Mouse (Mus musculus): ENCODE measurements around the gene 4930438A08Rik. TPM values are rescaled to one million over a fixed set of nuclear protein-coding genes. Genes with fewer than 3 reads are reported as not detected.
"Not testable (repeated sequence)": the region's sequence is repeated elsewhere in the genome, so short reads cannot be mapped to it uniquely, and the experiment has no call there.

4930438A08Rik gene
- polyA plus RNA-seq, 1 experiment from 2014 or later, result not detected

- H3K9me3 ChIP-seq, result no peaks in the 10 kb centered on the region
- no peak overlapping the region for H3K9ac ChIP-seq (replicated peaks)
- no peak overlapping the region for H3K27ac ChIP-seq (replicated peaks)
- no peaks in the 10 kb centered on the region for H3K36me3 ChIP-seq
- no peak for ATAC-seq (replicated peaks)
- H3K4me1 ChIP-seq, result no peaks in the 10 kb centered on the region
- H3K4me2 ChIP-seq (replicated peaks), result no peak overlapping the region
- 81% methylated on average over 4 of the region's 4 CpGs for WGBS
- H3K27me3 ChIP-seq, result no peaks in the 10 kb centered on the region
- no peak overlapping the region for H3K4me3 ChIP-seq
Observed at GRCm38 (mm10) chr11:58290812-58291211, 16.2 kb downstream of the 4930438A08Rik start.

GRCm38 (mm10) chr11:58292791-58293190, 18.2 kb downstream of the 4930438A08Rik start:
- Histone ChIP-seq H3K36me3 (no peaks in the 10 kb centered on the region), H3K4me1 (no peaks in the 10 kb centered on the region), H3K4me2 (replicated peaks) (no peak overlapping the region), H3K9me3 (no peaks in the 10 kb centered on the region), H3K4me3 (no peak overlapping the region), H3K27me3 (no peaks in the 10 kb centered on the region), H3K9ac (replicated peaks) (no peak overlapping the region), H3K27ac (replicated peaks) (no peak overlapping the region)
- ATAC-seq (replicated peaks), result no peak
- WGBS, result 57% methylated on average over 4 of the region's 4 CpGs

GRCm38 (mm10) chr11:58297396-58297795, 22.8 kb downstream of the 4930438A08Rik start:
- H3K4me3 ChIP-seq, result no peak overlapping the region
- H3K36me3 ChIP-seq, result no peaks in the 10 kb centered on the region
- H3K27ac ChIP-seq (replicated peaks), result no peak overlapping the region
- H3K27me3 ChIP-seq, result no peaks in the 10 kb centered on the region
- no peak overlapping the region for H3K4me2 ChIP-seq (replicated peaks)
- WGBS, result 25% methylated on average over 6 of the region's 6 CpGs
- no peak for ATAC-seq (replicated peaks)
- H3K9ac ChIP-seq (replicated peaks), result no peak overlapping the region
- no peaks in the 10 kb centered on the region for H3K9me3 ChIP-seq
- 0 out of 2 replicates have a peak, but pooled peaks cover 3% of the 10 kb centered on the region for H3K4me1 ChIP-seq

GRCm38 (mm10) chr11:58301057-58301456, 26.5 kb downstream of the 4930438A08Rik start:
- Histone ChIP-seq H3K36me3 (no peaks in the 10 kb centered on the region), H3K27ac (replicated peaks) (peak overlapping the region; percentile 89), H3K4me2 (replicated peaks) (peak overlapping the region; percentile 74), H3K9me3 (no peaks in the 10 kb centered on the region), H3K4me1 (peaks cover 8% of the 10 kb centered on the region), H3K9ac (replicated peaks) (peak overlapping the region; percentile 35), H3K27me3 (no peaks in the 10 kb centered on the region), H3K4me3 (peak overlapping the region; percentile 73)
- 8% methylated on average over 13 of the region's 13 CpGs for WGBS
- ATAC-seq (replicated peaks), result peak; percentile 19

GRCm38 (mm10) chr11:58301837-58302754, 27.5 kb downstream of the 4930438A08Rik start:
- H3K9me3 ChIP-seq, result no peaks in the 10 kb centered on the region
- no peaks in the 10 kb centered on the region for H3K27me3 ChIP-seq
- peak overlapping the region; percentile 74 for H3K4me2 ChIP-seq (replicated peaks)
- H3K9ac ChIP-seq (replicated peaks), result peak overlapping the region; percentile 52
- WGBS, result under 1% methylated on average over 36 of the region's 36 CpGs
- peak overlapping the region; percentile 73 for H3K4me3 ChIP-seq
- ATAC-seq (replicated peaks), result peak; percentile 89
- peaks cover 14% of the 10 kb centered on the region for H3K4me1 ChIP-seq
- H3K27ac ChIP-seq (replicated peaks), result peak overlapping the region; percentile 89
- no peaks in the 10 kb centered on the region for H3K36me3 ChIP-seq

GRCm38 (mm10) chr11:58302774-58303445, 28.3 kb downstream of the 4930438A08Rik start:
- peak; percentile 33 for ATAC-seq (replicated peaks)
- peak overlapping the region; percentile 74 for H3K4me2 ChIP-seq (replicated peaks)
- H3K27me3 ChIP-seq, result no peaks in the 10 kb centered on the region
- H3K9me3 ChIP-seq, result no peaks in the 10 kb centered on the region
- H3K36me3 ChIP-seq, result no peaks in the 10 kb centered on the region
- H3K4me3 ChIP-seq, result peak overlapping the region; percentile 73
- peak overlapping the region; percentile 89 for H3K27ac ChIP-seq (replicated peaks)
- peaks cover 20% of the 10 kb centered on the region for H3K4me1 ChIP-seq
- under 1% methylated on average over 26 of the region's 26 CpGs for WGBS
- H3K9ac ChIP-seq (replicated peaks), result peak overlapping the region; percentile 52

- H3K4me3 ChIP-seq, result peak overlapping the region; percentile 5; the same call in 1 of the 2 replicates
- no peak for ATAC-seq (replicated peaks)
- no peaks in the 10 kb centered on the region for H3K27me3 ChIP-seq
- no peak overlapping the region for H3K9ac ChIP-seq (replicated peaks)
- H3K27ac ChIP-seq (replicated peaks), result no peak overlapping the region
- no peaks in the 10 kb centered on the region for H3K36me3 ChIP-seq
- no peaks in the 10 kb centered on the region for H3K9me3 ChIP-seq
- peak overlapping the region; percentile 35 for H3K4me2 ChIP-seq (replicated peaks)
- WGBS, result 10% methylated on average over 7 of the region's 7 CpGs
- H3K4me1 ChIP-seq, result peaks cover 23% of the 10 kb centered on the region
Observed at GRCm38 (mm10) chr11:58303594-58303993, 29.0 kb downstream of the 4930438A08Rik start.

GRCm38 (mm10) chr11:58305299-58305698, 30.7 kb downstream of the 4930438A08Rik start:
- peaks cover 23% of the 10 kb centered on the region for H3K4me1 ChIP-seq
- not testable (repeated sequence) for H3K4me2 ChIP-seq (replicated peaks); H3K36me3 ChIP-seq; H3K4me3 ChIP-seq; H3K27ac ChIP-seq (replicated peaks); H3K27me3 ChIP-seq; H3K9me3 ChIP-seq; ATAC-seq (replicated peaks); H3K9ac ChIP-seq (replicated peaks)
- 94% methylated on average over 8 of the region's 8 CpGs for WGBS

GRCm38 (mm10) chr11:58306860-58307308, 32.3 kb downstream of the 4930438A08Rik start, which contains the start of gene Zfp692:
Zfp692 (plus strand) TSS chr11:58307069.
- Histone ChIP-seq H3K36me3 (no peaks in the 10 kb centered on the region), H3K4me1 (peaks cover 20% of the 10 kb centered on the region), H3K9ac (replicated peaks) (peak within 1 kb of the TSS; percentile 59), H3K4me3 (peak within 1 kb of the TSS; percentile 48), H3K27me3 (no peaks in the 10 kb centered on the region), H3K4me2 (replicated peaks) (peak within 1 kb of the TSS; percentile 92), H3K27ac (replicated peaks) (peak within 1 kb of the TSS; percentile 81), H3K9me3 (no peaks in the 10 kb centered on the region)
- under 1% methylated on average over 33 of the region's 34 CpGs for WGBS
- ATAC-seq (replicated peaks), result peak; percentile 87

GRCm38 (mm10) chr11:58307411-58308080, 32.9 kb downstream of the 4930438A08Rik start:
- Histone ChIP-seq H3K27ac (replicated peaks) (peak overlapping the region; percentile 74), H3K9me3 (no peaks in the 10 kb centered on the region), H3K4me3 (peak overlapping the region; percentile 48), H3K36me3 (0 out of 2 replicates have a peak, but pooled peaks cover 2% of the 10 kb centered on the region), H3K4me2 (replicated peaks) (peak overlapping the region; percentile 92), H3K27me3 (no peaks in the 10 kb centered on the region), H3K4me1 (peaks cover 20% of the 10 kb centered on the region), H3K9ac (replicated peaks) (peak overlapping the region; percentile 59)
- WGBS, result under 1% methylated on average over 42 of the region's 42 CpGs
- peak; percentile 36 for ATAC-seq (replicated peaks)

- Histone ChIP-seq H3K4me2 (replicated peaks) (no peak overlapping the region), H3K4me1 (peaks cover 17% of the 10 kb centered on the region), H3K4me3 (no peak overlapping the region), H3K9ac (replicated peaks) (no peak overlapping the region), H3K27ac (replicated peaks) (no peak overlapping the region), H3K27me3 (no peaks in the 10 kb centered on the region), H3K9me3 (no peaks in the 10 kb centered on the region), H3K36me3 (0 out of 2 replicates have a peak, but pooled peaks cover 6% of the 10 kb centered on the region)
- ATAC-seq (replicated peaks), result no peak
- WGBS, result 92% methylated on average over 9 of the region's 9 CpGs
Observed at GRCm38 (mm10) chr11:58308661-58309060, 34.1 kb downstream of the 4930438A08Rik start.
